Mouse (Mus musculus) erythroblast, embryonic 14.5 days (primary cell): ENCODE measurements at regions not wholly inside any gene's neighbourhood (a gene's known extent, or its start where the extent isn't known, plus 50 kb on each side); places are given as distances from the start of the nearest gene placed in this dataset.

Experiments used
- GATA1 ChIP-seq: IDR thresholded peaks from 2 replicates; pipeline ENCODE4 v1.6.1; 2012; ENCODE audit warnings: low read length, inconsistent platforms, mixed read lengths
- TAL1 ChIP-seq: IDR thresholded peaks from 3 replicates; pipeline ENCODE4 v1.6.1; 2012; ENCODE audit warnings: low read length, inconsistent platforms, mixed read lengths

DNA sequence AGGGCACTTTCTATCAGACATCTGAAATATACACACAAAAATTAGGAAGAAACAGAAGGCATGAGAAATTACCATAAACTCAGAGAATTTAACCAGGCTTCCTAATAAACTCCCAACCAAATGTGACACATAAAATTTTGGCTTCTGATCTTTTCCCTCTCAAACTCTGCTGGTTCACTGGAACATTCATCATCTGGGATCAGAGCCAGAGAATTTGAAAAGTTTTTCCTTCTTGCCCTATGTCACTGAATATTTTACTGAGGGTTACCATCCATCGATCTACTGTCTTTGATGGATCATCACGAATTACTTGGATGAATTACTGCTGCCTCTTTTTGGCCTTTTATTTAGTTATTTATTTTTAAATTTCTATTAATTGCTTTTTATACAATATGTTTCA, 221.4 kb upstream of the Tbx18 start:
- TF ChIP-seq TAL1: no peak
- TF ChIP-seq GATA1: no peak
